Mouse (Mus musculus): ENCODE results near the gene Ube2s.

- no peak for TF ChIP-seq CTCF (IDR thresholded peaks at IDR 0.05; ENCODE audit: low read depth)
- no peak for TF ChIP-seq EP300 (IDR thresholded peaks at IDR 0.05; ENCODE audit: low read depth)
Observed at GRCm38 (mm10) chr7:4844245-4844916, 32.0 kb upstream of the Ube2s start, which contains the start of gene Shisa7.
